Mouse (Mus musculus): ENCODE results near the gene Mxd4. TPM values are rescaled to one million over a fixed set of nuclear protein-coding genes. Genes with fewer than 3 reads are reported as not detected.

The Mxd4 gene
- total RNA-seq (2017): 29.2 and 40.0 TPM in 2 replicates

DNA sequence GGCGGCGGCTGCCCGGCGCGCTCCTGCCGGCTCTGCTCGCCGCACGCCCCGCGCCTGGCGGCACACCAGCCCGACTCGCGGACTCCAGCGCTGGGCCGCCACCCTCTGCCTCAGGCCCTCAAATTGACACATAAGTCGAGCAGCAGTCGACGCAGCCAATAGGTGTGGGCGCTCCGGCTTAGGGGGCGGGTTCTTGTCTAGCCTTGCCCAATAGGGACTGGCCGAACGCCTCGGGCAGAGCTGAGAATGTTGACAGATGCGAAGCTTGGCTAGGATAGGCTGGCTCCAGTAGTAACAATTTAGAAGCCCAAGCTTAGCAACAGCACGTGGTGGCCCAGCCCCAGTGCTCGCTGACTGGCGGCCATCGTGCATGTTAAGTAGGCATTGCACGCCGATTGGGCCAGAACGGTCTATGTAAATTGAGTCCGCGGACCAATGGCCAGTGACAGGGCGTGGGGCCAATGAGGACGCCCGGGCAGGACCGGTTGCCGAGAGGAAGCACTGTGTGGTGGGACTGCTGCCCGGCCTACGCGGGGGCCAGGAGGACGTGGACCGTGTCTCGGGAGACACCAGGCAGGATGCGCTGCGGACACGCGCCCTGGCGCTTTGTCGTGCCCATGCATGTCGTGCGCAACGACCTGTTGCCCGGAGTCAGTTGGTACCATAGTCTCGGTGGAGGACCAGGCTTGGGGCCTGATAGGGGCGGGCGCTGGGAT lies at the start of gene Mxd4:
Gene Mxd4 (minus strand): TSS at position 120 of the 716 bp plus-strand sequence.
- ATAC-seq (replicated peaks in 1 of 2; ENCODE audit: insufficient read depth in 1 of 2, low FRiP score in 2 of 2, low TSS enrichment in 1 of 2, low read depth in 1 of 2, poor library complexity in 2 of 2, severe bottlenecking in 2 of 2): peak; percentile 96 to 98

DNA sequence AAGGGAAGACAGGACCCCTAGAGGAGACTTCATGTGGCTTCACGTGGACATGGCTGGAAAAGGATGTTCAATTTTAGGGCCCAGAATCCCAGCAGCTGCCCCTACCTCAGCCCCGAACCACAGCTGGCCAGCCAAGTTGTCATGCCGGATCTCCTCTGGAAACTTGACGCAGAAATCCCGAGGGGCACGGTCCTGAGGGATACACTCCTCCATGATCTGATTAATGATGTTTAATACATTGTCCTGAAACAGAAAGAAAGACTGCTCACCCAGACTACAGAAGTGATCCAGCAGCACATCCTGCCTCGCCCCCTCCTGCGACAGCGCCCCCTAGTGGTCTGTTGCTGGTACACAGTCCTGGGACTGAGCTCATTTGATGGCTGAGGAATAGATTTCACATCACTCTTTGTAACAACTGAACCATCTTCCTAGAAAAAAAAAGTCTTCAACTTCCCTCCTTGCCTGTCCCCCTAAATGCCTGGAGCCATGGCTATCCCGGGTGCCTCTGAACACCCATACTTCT lies 48.4 kb upstream of the Mxd4 start:
- ATAC-seq (replicated peaks in 1 of 2; ENCODE audit: insufficient read depth in 1 of 2, low FRiP score in 2 of 2, low TSS enrichment in 1 of 2, low read depth in 1 of 2, poor library complexity in 2 of 2, severe bottlenecking in 2 of 2): peak; percentile 50 to 64; a peak in 3 of 4 replicates

DNA sequence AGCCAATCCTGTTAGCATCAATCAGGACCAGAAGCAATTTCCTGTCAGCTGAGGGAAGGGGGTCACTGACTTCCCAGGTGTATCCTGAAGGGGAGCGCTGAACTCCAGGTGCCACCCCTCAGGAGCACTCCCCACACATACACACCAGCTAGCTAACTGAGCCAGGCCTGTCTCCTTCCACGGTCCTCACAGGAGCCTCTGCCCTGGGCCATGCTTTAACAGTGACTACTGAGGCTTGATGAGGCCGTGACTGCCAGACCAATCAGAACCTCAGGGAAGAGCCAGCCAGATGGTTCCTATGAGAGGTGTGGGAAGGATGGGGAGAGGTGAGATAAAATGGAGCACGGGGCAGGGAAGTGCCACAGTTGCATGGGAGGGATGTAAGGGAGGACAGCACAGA lies 47.5 kb upstream of the Mxd4 start:
- no peak for ATAC-seq (replicated peaks in 1 of 2; ENCODE audit: insufficient read depth in 1 of 2, low FRiP score in 2 of 2, low TSS enrichment in 1 of 2, low read depth in 1 of 2, poor library complexity in 2 of 2, severe bottlenecking in 2 of 2)

DNA sequence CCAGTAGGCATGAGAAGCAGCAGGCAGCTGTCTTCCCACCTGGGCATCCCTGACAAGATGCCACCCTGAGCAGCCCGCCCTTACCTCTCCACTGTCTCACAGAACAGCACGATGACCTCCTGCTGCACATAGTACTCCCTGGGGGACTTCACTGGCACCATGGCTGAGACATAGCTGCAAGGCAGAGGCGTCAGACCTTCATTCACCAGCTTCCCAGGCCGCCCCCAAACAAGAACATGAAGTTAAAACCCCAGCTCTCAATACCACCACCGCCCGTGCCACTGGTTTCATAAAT lies 45.6 kb upstream of the Mxd4 start:
- no peak for ATAC-seq (replicated peaks in 1 of 2; ENCODE audit: insufficient read depth in 1 of 2, low FRiP score in 2 of 2, low TSS enrichment in 1 of 2, low read depth in 1 of 2, poor library complexity in 2 of 2, severe bottlenecking in 2 of 2)

DNA sequence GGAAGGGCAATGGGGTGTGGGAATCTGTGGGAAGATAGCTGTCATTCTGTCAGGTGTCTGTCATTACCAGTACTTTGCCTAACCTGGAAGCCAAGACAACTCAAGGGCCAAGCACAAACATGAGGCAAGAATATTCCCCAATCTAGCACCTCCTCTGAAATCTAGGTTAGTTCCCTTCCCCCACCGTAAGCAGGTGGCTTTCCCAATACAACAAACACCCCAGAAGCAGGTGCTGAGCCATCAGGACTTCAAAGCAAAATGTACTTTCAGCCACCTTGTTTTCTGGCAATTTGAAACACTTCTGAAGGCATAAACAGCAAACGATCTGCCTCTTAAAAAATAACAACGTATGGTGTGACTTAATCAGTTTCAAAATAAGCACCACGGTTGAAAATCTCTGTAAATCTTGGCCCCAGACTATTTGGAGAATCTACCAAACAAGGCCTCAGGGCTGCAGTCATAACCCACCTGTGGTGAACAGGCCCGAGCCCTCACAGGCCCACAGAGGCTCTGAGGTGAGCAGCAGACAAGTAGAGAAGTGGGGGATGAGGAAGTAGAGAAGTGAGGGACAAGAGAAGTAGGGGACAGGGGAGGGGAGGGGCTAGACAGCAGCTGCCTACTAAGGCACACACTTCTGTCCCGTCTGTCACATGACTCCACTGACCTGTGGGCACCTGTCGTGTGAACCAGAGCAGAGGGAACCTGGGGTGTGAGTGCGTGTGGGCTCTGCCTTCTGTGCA lies 45.1 kb upstream of the Mxd4 start:
- ATAC-seq (replicated peaks in 1 of 2; ENCODE audit: insufficient read depth in 1 of 2, low FRiP score in 2 of 2, low TSS enrichment in 1 of 2, low read depth in 1 of 2, poor library complexity in 2 of 2, severe bottlenecking in 2 of 2): peak in 1 of 2 experiments; percentile 36; a peak in 1 of 4 replicates

DNA sequence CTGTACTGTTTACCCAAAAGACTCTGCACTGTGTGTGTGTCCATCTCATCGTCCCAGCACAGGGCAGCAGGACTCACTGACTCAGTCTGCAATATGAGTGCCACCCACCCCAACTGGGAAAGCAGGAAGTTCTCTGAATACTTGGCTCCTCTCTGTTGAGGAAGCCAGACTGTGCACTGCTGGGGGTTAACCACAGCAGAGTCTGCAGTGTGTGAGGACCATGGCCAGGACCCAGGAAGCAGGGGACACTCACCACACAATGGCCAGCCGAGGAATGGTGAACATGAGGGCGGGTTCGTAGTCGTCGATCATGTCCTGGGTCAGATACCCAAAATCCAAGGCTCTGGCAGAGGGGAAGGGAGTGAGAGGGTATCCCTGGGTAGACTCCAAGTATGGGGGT lies 44.4 kb upstream of the Mxd4 start:
- ATAC-seq (replicated peaks in 1 of 2; ENCODE audit: insufficient read depth in 1 of 2, low FRiP score in 2 of 2, low TSS enrichment in 1 of 2, low read depth in 1 of 2, poor library complexity in 2 of 2, severe bottlenecking in 2 of 2): peak; percentile 27 to 48; a peak in 1 of 4 replicates

DNA sequence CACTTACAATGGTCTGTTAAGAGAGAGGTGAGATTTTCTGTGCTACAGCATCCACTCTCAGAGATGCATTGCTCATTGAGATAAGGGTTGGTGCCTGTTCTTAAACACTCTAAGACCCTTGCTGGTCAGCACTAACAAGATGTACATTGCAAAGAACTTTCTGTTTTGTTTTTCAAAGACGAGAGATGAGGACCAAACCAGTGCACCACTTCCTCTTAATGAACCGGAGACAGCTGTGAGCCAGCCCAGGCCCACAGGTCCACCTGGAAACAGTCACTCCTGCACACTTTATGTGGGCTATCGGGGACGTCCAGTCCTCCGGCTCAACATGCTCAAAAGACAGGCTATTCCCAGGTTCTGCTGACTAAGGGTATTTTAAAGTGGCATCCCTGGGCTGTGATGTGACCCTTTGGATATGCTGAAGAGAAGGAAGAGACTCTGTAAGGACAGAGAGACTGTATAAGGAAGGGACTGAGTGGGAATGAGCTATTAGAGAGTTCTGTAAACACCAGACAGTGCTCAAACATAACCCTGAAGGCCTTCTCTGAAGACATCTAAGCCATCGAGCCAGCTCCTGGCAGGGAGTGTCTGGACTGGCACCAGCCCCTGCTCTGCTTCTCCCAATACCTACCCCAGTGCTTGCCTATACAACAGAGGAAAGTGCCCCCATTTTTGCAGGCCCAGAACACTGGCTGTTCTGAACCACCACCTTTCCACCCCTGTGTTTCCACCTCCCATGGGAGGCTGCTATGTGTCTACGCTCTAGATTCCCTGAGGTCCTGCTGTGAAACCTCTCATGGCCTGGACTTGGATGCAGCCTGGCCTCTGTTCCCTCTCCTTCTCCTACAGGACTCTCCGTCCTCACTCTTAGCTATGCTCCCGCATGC lies 43.3 kb upstream of the Mxd4 start:
- peak; percentile 44 to 47; a peak in 2 of 4 replicates for ATAC-seq (replicated peaks in 1 of 2; ENCODE audit: insufficient read depth in 1 of 2, low FRiP score in 2 of 2, low TSS enrichment in 1 of 2, low read depth in 1 of 2, poor library complexity in 2 of 2, severe bottlenecking in 2 of 2)

DNA sequence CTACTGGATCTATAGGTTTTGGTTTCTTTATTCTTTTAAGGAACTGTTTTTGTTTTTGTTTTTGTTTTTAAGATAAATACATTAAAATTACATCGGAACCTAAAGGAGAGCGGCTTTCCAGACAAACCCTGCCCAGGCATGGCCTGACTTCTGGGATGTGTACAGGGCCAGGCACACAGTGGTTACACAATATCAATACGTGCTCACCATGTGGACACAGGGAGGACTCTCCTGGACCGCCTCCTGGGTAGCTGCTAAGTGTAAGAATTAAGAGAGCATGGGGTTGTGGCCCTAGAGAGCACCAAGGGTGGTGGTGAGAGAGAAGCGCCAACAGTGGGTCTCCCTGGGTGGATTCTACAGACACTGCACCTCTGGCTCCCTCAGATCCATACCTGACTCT lies 42.0 kb upstream of the Mxd4 start:
- ATAC-seq (replicated peaks in 1 of 2; ENCODE audit: insufficient read depth in 1 of 2, low FRiP score in 2 of 2, low TSS enrichment in 1 of 2, low read depth in 1 of 2, poor library complexity in 2 of 2, severe bottlenecking in 2 of 2): no peak

DNA sequence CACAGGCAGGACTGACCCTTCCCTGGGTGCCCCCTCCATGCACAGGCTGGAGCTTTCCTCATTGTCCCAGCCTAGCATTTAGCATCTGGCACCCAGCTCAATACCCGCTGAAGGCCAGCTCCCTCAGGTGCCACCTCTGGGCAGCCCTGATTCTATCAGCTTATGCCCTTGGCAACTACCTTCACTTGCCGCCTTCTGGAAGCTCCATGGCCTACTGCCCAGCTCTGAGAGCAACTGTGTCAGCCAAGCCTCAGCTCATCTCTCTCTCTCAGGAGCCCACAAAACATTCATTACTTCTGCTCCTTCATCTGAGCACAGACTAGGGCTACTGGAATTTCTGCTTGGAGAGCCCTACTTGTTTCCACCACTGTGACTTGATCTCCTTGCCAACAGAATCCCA lies 38.0 kb upstream of the Mxd4 start:
- no peak for ATAC-seq (replicated peaks in 1 of 2; ENCODE audit: insufficient read depth in 1 of 2, low FRiP score in 2 of 2, low TSS enrichment in 1 of 2, low read depth in 1 of 2, poor library complexity in 2 of 2, severe bottlenecking in 2 of 2)

DNA sequence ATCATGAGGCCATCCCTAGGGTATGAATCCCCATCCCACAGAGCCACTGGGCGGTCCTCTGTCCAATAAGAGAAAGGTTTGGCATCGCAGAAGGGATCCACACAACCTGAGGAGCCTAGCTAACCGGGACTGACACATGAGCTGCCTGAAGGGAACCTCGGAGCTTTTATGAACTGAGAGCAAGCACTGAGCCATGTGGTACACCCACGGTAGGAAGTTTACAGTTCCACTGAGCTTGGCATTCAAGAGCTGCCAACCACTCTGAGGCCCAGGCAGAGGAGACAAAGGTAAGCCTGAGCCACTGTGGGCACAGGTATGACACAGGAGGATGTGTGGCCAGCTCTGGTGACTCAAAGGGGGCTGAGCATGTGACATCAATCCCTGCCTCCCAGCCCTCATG lies 37.0 kb upstream of the Mxd4 start:
- no peak for ATAC-seq (replicated peaks in 1 of 2; ENCODE audit: insufficient read depth in 1 of 2, low FRiP score in 2 of 2, low TSS enrichment in 1 of 2, low read depth in 1 of 2, poor library complexity in 2 of 2, severe bottlenecking in 2 of 2)

DNA sequence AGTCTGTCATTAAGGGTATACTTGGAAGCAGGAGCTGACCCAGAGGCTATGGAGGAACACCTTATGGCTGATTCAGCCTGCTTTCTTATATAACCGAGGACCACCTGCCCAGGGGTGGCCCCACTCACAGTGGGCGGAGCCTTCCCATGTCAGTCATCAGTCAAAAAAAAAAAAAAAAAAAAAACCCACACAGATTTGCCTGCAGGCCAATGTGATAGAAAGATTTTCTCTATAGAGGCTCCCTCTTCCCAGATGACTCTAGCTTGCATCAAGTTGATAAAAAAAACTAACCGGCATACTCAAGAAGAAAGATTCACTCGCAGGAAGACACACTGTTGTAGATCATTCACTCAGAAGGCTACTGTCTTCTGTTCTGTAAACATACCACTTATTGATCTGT lies 32.5 kb upstream of the Mxd4 start:
- ATAC-seq (replicated peaks in 1 of 2; ENCODE audit: insufficient read depth in 1 of 2, low FRiP score in 2 of 2, low TSS enrichment in 1 of 2, low read depth in 1 of 2, poor library complexity in 2 of 2, severe bottlenecking in 2 of 2): no peak

DNA sequence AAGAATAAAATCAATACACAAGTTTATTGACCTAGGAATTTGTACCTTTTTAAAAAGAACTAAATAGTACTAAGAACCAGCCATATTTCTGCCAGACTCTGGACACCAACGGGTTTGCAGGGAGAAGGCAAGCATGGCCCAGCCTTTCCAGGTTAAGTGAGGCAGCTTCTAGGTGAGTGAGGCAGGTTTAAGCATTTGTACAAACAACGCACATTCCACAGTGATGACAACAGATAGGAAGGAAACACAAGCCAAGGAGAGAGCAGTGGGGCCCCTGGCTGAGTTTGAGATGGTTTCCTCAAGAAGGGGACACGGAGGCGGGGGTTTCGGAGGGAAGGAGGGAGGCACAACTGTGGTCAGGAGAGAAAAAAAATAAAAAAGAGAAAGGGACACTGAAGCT lies 31.2 kb upstream of the Mxd4 start:
- no peak for ATAC-seq (replicated peaks in 1 of 2; ENCODE audit: insufficient read depth in 1 of 2, low FRiP score in 2 of 2, low TSS enrichment in 1 of 2, low read depth in 1 of 2, poor library complexity in 2 of 2, severe bottlenecking in 2 of 2)

DNA sequence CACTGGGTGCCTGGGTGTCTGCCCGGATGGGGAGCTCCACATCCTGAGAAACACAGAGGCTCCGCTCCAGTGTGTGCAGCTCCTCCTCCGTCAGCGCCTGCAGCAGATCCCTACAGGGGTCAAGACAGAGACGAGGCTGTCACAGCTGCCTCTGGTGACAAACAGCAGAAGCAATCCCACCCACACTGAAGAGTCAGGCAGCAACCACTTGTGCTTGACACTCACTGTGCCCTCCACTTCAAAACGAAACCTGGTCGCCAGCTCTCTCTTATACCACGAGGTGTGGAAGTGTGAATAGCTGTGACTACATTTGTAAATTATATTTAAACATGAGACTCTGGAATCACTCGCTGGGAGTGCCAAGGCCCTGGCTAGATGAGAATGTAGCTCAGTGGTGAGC lies 30.2 kb upstream of the Mxd4 start:
- no peak for ATAC-seq (replicated peaks in 1 of 2; ENCODE audit: insufficient read depth in 1 of 2, low FRiP score in 2 of 2, low TSS enrichment in 1 of 2, low read depth in 1 of 2, poor library complexity in 2 of 2, severe bottlenecking in 2 of 2)

DNA sequence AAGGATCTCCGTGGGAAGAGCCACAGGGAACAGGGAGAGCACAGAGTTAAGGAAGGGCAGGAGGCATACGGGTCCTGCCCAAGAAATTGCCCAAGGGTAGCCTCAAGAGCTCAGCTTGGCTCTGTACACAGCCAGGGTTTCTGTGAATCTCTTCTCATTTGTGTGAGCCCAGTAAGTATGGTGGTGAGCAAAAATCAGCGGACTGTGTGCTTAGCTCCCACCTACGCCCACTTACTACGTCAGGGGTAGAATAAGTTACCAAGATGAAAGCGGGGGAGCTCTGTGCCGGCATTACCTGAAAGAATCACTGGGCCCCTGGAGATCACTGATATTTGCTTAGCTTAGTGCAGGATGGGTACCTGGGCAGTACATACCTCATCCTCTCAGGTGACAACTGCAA lies 28.5 kb upstream of the Mxd4 start:
- no peak for ATAC-seq (replicated peaks in 1 of 2; ENCODE audit: insufficient read depth in 1 of 2, low FRiP score in 2 of 2, low TSS enrichment in 1 of 2, low read depth in 1 of 2, poor library complexity in 2 of 2, severe bottlenecking in 2 of 2)

DNA sequence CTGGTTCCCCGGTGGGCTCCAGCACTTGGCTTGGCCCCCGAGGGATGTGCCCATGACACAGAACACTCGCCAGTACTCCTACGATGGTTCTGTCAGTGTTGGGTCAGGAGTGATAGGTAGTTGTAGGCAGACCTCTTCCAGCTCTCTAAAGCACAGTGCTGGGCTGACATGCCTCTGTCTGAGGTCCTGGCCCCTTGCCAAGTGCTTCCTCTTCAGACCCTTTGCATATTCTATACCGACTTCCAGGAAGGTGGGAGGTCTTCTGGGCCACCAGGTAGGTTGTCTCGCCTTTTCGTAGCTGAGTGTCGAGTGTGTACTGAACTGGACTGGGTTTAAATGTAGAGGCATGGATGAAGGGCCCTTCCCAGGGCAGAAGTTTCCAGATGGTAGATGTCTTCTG lies 26.1 kb upstream of the Mxd4 start:
- no peak for ATAC-seq (replicated peaks in 1 of 2; ENCODE audit: insufficient read depth in 1 of 2, low FRiP score in 2 of 2, low TSS enrichment in 1 of 2, low read depth in 1 of 2, poor library complexity in 2 of 2, severe bottlenecking in 2 of 2)

DNA sequence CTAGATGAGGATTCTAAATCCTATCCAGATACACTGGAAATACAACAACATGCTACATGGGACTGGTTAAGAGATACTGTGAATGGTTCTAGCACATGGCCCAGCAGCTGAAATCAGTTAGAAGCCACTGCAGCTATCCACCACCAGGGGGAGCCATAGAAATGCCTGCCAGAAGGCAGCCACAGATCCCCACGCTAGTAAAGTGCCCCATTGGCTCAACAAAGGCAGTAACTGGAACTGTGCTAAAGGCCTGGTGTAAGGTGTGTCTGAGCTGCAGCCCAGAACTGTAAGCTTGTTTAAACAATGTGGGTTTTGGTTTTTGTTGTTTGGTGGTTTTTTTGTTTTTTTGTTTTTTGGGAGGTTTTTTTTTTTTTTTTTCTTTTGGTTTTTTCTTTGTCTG lies 22.8 kb upstream of the Mxd4 start:
- ATAC-seq (replicated peaks in 1 of 2; ENCODE audit: insufficient read depth in 1 of 2, low FRiP score in 2 of 2, low TSS enrichment in 1 of 2, low read depth in 1 of 2, poor library complexity in 2 of 2, severe bottlenecking in 2 of 2): peak; percentile 87 to 95

DNA sequence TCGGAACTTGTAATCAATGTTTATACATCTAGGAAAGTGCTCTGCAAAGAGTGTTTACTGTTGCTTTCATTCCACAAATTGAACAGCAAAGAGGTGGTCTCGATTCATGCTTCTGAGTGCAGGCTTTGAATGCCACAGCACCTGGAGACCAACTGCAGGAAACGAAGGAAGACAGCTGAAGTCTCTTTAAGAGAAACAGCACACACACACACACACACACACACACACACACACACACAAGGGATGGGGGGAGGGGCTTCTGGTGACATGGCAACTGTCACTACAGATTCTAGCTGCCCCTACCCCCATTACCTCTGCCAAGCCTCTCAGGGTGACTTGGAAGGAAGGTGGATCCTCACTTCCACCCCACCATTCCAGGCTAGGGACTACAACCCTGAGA lies 20.0 kb upstream of the Mxd4 start:
- ATAC-seq (replicated peaks in 1 of 2; ENCODE audit: insufficient read depth in 1 of 2, low FRiP score in 2 of 2, low TSS enrichment in 1 of 2, low read depth in 1 of 2, poor library complexity in 2 of 2, severe bottlenecking in 2 of 2): no peak

DNA sequence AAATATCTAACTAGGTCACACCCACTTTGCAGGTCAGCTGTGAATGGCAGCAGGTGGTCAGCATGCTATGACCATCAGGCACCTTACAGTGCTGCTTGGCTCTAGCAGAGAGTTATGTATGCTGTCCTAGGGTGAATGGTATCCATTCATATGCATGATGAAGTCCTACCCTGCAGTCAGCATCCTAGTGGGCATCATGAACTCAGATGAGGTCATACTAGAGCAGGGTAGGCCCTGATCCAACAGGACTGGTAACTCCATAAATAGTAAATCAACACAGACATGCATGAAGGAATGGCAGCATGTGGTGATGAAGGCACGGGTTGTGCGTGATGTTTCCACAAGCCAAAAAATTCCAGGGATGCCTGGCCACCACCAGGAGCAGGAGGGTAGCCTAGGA lies 18.3 kb upstream of the Mxd4 start:
- ATAC-seq (replicated peaks in 1 of 2; ENCODE audit: insufficient read depth in 1 of 2, low FRiP score in 2 of 2, low TSS enrichment in 1 of 2, low read depth in 1 of 2, poor library complexity in 2 of 2, severe bottlenecking in 2 of 2): no peak
